Mouse (Mus musculus) small intestine, adult 2 months (tissue): ENCODE measurements around the gene Cdc20.
A peak's percentile ranks its signal among the peaks of the same experiment; 100 is the strongest.

Experiments used
- CTCF ChIP-seq: fragments of 200-500 bp; IDR thresholded peaks from 2 replicates; pipeline ENCODE4 v1.5.1; 2012; ENCODE audit warnings: low read depth, mild to moderate bottlenecking, control low read depth, inconsistent platforms, low read length, moderate library complexity, mixed read lengths; ENCODE audit not compliant: insufficient replicate concordance, insufficient read length; ENCODE audit errors: extremely low read depth
- POLR2A ChIP-seq: fragments of 200-500 bp; IDR thresholded peaks from 2 replicates; pipeline ENCODE4 v1.6.1; 2012; ENCODE audit warnings: low read depth, mild to moderate bottlenecking, control low read depth, inconsistent platforms, low read length, moderate library complexity

- TF ChIP-seq CTCF (no peak), POLR2A (peak; percentile 84; the same call in 1 of the 2 replicates)
These were observed 7.8 kb downstream of the Cdc20 start for GRCm38 (mm10) chr4:118429215-118429895.
